Mouse (Mus musculus) stomach, embryonic 16.5 days (tissue): Measurements from ENCODE around the gene Mpzl3. TPM values are rescaled to one million over a fixed set of nuclear protein-coding genes. Genes with fewer than 3 reads are reported as not detected.

ENCODE experiments used
- ATAC-seq: fragments of 200-750 bp; cut with Nextera tagmentation; 2 replicates; pipeline ENCODE4 v1.8.0; 2017; ENCODE audit warnings: moderate number of reproducible peaks, moderate TSS enrichment; ENCODE audit not compliant: insufficient read depth, low FRiP score
- H3K27ac ChIP-seq: fragments of 300-500 bp; sonication (generic); 2 replicates; pipeline ENCODE4 v1.5.1; 2014; ENCODE audit warnings: low read length
- H3K27me3 ChIP-seq: fragments of 300-500 bp; sonication (generic); 2 replicates; pipeline ENCODE4 v1.6.1; 2014; ENCODE audit warnings: low read length, control low read depth, mixed read lengths; ENCODE audit not compliant: control insufficient read depth, insufficient read depth
- H3K36me3 ChIP-seq: fragments of 300-500 bp; sonication (generic); 2 replicates; pipeline ENCODE4 v1.6.1; 2014; ENCODE audit warnings: low read length; ENCODE audit not compliant: control insufficient read depth, insufficient read depth
- H3K4me1 ChIP-seq: fragments of 300-500 bp; sonication (generic); 2 replicates; pipeline ENCODE4 v1.6.1; 2014; ENCODE audit warnings: low read length, control low read depth, mixed read lengths; ENCODE audit not compliant: control insufficient read depth, insufficient read depth
- H3K4me2 ChIP-seq: fragments of 300-500 bp; sonication (generic); 2 replicates; pipeline ENCODE4 v1.6.1; 2014; ENCODE audit warnings: low read depth, low read length, mixed read lengths
- H3K4me3 ChIP-seq: fragments of 300-500 bp; sonication (generic); replicated peaks from 2 replicates; pipeline ENCODE4 v1.5.1; 2014; ENCODE audit warnings: mild to moderate bottlenecking, low read length
- H3K9ac ChIP-seq: fragments of 300-500 bp; sonication (generic); 2 replicates; pipeline ENCODE4 v1.6.1; 2014; ENCODE audit warnings: low read length
- H3K9me3 ChIP-seq: fragments of 300-500 bp; sonication (generic); replicated peaks from 2 replicates; pipeline ENCODE4 v1.6.1; 2016; ENCODE audit warnings: low read length, control low read depth; ENCODE audit not compliant: control insufficient read depth
- WGBS: fragments of 180-500 bp; shearing (Covaris S2); extraction: QIAGEN DNeasy Blood & Tissue Kit; methylation state at CpG from one replicate; pipeline ENCODE4 v1.1.7; 2014; 5-methylcytosine and 5-hydroxymethylcytosine counted together
- polyA plus RNA-seq: library from polyadenylated mRNA; unstranded; fragments of >200 nt; fragmentation: Nextera tagmentation; extraction: Ambion mirVana; gene quantifications from 2 replicates; pipeline ENCODE4 v1.2.1, GENCODE M21; 2015

Gene Mpzl3
- polyA plus RNA-seq, 1 experiment from 2014 or later: 15.7 TPM

DNA sequence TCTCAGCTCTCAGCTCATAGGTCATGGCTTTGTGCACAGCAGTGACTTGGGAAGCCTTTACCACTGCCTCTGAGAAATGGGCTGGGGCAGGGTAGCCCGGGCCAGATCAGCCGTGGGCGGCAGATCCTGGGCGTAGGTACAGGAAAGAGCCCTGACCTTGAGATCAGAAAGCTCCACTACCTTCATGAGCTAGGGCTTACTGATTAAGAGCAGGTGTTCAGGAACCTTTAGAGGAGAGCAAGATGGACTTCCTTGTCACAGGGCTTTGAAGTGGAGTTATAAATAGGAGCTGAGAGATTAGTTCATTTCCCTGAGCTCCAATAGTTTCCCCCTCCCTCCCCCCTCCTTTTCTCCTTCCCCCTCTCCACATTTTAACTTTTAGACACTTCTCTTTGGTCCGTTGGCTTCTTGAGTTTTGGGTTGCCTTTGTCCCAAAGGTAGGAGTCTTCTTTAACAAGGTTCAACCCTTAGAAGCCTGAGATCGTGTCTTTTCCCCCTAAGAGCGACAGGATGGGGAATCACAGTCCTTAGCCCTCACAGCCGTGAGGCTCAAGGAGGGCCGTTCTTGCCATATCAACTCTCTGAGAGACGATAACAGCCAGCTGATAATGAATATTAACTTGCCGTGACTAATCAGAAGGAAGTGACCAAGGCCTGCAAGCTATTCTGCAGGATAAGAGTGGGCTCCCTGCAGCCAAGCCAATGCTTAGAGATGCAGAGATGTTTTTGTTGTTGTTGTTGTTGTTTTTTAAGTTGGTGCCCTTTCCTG, 48.4 kb downstream of the Mpzl3 start:
- H3K36me3 ChIP-seq: no peaks in the 10 kb centered on the region
- H3K27ac ChIP-seq: peak overlapping the region; percentile 64
- H3K27me3 ChIP-seq: no peaks in the 10 kb centered on the region
- ATAC-seq: peak; percentile 85; the same call in 1 of the 2 replicates
- no peak overlapping the region for H3K9ac ChIP-seq
- H3K4me3 ChIP-seq: no peak overlapping the region
- H3K9me3 ChIP-seq: no peaks in the 10 kb centered on the region
- no peaks in the 10 kb centered on the region for H3K4me1 ChIP-seq
- peak overlapping the region; percentile 9; the same call in 1 of the 2 replicates for H3K4me2 ChIP-seq
- 49% methylated on average over 11 of the region's 11 CpGs for WGBS

DNA sequence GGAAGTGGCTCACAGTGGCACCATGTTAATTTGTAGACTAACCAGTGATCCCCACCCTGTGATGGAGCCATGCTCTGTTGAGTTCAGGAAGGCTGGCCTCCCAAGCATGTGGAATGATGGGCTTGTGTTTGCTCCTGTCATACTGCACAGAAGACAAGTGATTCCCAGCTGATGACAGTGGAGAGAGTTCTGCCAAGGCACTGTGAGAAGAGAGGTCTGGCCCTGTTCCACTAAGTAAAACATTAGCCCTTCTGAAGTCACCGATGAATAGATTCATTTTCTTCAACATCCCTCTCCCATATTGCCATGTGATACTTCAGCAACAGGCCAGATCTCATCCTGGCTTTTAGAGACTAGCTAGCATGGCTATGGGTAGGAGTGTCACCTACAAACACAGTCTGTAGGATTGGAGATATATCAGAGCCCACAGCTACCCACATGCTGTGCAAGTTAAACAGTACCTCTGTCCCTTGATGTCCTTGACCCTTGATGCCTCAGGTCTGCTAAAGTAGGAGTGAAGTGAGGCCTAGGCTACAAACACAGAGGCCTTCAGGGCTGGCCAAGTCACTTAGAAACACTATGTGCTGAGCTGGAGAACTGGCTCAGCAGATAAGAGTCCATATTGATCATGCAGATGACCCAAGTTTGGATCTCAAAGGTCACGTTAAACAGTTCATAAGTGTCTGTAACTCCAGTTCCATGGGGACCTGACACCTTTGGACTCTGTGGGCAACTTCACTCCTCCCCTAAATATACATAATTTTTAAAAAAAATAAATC, 50.8 kb downstream of the Mpzl3 start:
- no peaks in the 10 kb centered on the region for H3K4me1 ChIP-seq
- no peaks in the 10 kb centered on the region for H3K9me3 ChIP-seq
- no peak overlapping the region for H3K4me3 ChIP-seq
- H3K9ac ChIP-seq: no peak overlapping the region
- no peak overlapping the region for H3K4me2 ChIP-seq
- no peak overlapping the region for H3K27ac ChIP-seq
- 74% methylated on average over 2 of the region's 2 CpGs for whole genome bisulfite sequencing
- no peaks in the 10 kb centered on the region for H3K27me3 ChIP-seq
- ATAC-seq: no peak
- H3K36me3 ChIP-seq: no peaks in the 10 kb centered on the region

DNA sequence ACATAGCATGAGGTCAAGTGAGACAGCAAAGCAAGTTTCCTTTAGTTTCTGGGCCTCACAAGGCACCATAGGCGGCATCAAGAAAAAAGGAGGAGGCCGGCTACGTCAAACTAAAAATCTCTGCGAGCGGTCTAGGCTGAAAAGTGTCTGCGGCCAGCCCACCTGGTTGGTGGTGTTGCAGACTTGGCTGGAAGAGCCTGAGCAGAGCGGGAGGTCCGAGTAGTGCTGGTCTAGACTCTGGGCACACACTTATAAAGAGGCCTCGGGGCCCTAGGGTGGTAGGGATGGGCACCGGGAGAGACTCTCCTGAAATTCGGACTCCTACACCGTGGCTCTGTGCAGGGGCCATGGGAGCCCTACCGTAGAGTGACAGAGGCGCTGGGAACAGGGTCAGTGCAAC, 60.7 kb downstream of the Mpzl3 start:
- Histone ChIP-seq H3K27ac (no peak overlapping the region), H3K27me3 (no peaks in the 10 kb centered on the region; the same call in 1 of the 2 replicates), H3K4me2 (peak overlapping the region; percentile 62), H3K36me3 (no peaks in the 10 kb centered on the region), H3K4me1 (peaks cover 12% of the 10 kb centered on the region), H3K4me3 (peak overlapping the region; percentile 48), H3K9ac (peak overlapping the region; percentile 67), H3K9me3 (no peaks in the 10 kb centered on the region)
- peak; percentile 66; the same call in 1 of the 2 replicates for ATAC-seq
- WGBS: 3% methylated on average over 14 of the region's 14 CpGs

DNA sequence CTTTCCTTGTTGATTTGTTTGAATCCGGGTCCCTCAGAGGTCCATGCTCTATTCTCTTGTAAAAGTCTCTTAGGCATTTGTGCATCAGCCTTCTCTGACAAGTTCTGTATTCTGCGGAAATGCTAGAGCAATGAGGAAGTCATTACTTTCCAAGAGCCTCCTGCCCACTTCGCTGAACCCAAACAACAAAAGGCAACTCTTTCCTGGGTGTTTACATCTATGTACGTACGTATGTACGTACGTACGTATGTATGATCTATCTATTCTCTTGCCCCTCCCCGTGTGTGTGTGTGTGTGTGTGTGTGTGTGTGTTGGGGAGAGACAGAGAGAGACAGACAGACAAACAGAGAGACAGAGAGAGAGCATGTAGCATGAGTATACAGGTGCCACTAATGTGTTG, 61.8 kb downstream of the Mpzl3 start:
- 48% methylated on average over 9 of the region's 9 CpGs for WGBS
- no peak for ATAC-seq
- no peaks in the 10 kb centered on the region; the same call in 1 of the 2 replicates for H3K27me3 ChIP-seq
- H3K4me1 ChIP-seq: peaks cover 12% of the 10 kb centered on the region
- no peak overlapping the region for H3K4me3 ChIP-seq
- H3K9ac ChIP-seq: no peak overlapping the region
- no peak overlapping the region for H3K27ac ChIP-seq
- H3K36me3 ChIP-seq: no peaks in the 10 kb centered on the region
- no peak overlapping the region for H3K4me2 ChIP-seq
- H3K9me3 ChIP-seq: no peaks in the 10 kb centered on the region

DNA sequence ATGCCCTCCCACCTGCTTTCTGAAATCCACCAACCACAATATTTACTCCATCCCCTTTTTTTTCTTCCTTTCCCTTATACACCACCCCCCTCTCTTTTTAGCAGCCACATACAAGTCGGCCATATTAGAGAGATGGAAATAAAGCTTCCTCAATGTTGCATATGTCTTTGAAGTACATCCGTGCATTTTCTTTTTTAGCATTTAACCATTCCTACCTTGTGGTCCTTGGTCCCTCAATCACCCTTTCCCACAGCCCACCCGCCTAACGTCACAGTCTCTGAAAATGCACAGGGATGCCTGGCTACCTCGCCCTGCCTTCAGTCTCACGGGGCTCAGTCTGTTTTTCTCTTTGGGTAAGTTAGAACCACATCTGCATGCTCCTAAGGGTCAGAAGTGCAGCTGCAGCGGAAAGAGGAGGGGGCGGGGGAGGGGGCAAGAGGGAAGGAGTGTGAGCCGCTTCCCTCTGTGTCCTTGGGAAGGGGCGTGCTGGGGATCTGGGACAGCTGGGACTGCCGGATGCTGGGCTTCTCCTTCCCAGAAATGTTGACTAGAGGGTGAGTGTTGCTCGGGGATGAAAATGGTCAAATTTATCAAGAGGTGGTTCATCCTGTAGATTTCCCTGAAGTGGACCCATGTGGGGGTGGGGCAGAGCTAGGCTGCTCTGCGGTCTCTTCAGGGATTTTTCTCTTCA, 62.9 kb downstream of the Mpzl3 start, which contains the start of gene Scn2b:
Scn2b (plus strand) TSS at position 42 of the 691 bp plus-strand sequence.
- H3K9me3 ChIP-seq: no peaks in the 10 kb centered on the region
- peak within 1 kb of the TSS; percentile 75 for H3K9ac ChIP-seq
- peak within 1 kb of the TSS; percentile 61 for H3K4me2 ChIP-seq
- H3K4me3 ChIP-seq: peak within 1 kb of the TSS; percentile 60
- H3K27me3 ChIP-seq: no peaks in the 10 kb centered on the region; the same call in 1 of the 2 replicates
- ATAC-seq: no peak
- no peaks in the 10 kb centered on the region for H3K36me3 ChIP-seq
- peak within 1 kb of the TSS; percentile 58 for H3K27ac ChIP-seq
- H3K4me1 ChIP-seq: peaks cover 15% of the 10 kb centered on the region
- WGBS: 2% methylated on average over 13 of the region's 13 CpGs

DNA sequence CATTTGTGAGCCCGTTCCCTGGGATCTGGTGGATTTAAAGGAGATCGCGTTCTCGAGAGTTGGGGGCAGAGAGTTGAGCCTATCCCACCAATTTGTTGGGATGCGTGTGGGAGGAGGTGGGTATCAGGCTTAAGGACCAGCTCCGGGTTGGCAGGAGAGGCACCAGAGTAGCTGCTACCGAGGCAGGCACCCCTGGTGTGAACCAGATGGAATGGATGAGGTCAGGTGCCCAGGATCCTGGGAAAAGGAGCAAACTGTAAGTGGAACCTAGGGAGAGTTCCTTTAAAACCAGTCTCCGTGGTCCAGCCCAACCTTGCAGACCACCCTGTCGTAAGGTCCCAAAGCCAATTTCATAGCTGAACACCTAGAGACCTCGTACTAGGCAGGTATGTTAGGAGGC, 63.6 kb downstream of the Mpzl3 start:
- no peak overlapping the region for H3K27ac ChIP-seq
- H3K4me2 ChIP-seq: peak overlapping the region; percentile 61
- H3K4me1 ChIP-seq: peaks cover 15% of the 10 kb centered on the region
- 21% methylated on average over 10 of the region's 10 CpGs for WGBS
- H3K9ac ChIP-seq: peak overlapping the region; percentile 75
- no peaks in the 10 kb centered on the region; the same call in 1 of the 2 replicates for H3K27me3 ChIP-seq
- H3K4me3 ChIP-seq: peak overlapping the region; percentile 60
- ATAC-seq: no peak
- H3K36me3 ChIP-seq: no peaks in the 10 kb centered on the region
- no peaks in the 10 kb centered on the region for H3K9me3 ChIP-seq

DNA sequence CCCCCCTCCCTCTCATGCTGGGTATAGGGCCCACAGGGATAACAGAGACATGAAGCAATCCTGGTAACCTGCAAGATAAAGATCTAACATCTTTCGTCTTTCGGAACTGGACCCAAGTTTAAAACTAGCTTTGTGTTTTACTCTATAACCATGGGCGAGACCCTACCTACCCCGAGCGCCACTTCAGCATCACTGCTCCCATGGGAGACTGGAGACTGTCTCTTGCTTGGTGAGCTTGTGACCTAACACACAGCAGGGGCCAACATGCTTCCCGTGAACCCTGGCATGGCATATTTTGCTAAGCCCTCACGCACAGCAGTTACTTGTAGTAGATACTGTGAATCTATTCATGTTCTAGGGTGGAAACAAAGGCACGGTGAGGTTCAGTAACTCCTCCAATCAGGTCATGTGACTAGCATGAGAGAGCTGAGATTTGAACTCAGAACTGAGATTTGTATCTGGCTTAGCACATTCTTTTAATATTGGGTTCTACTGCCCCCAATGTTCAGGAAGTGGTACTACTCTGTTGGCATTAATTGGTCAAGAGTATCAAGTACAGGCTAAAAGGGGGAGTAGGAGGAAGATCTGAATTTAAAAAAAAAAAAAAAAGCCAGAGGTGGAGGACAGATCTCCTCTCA, 64.4 kb downstream of the Mpzl3 start:
- H3K9ac ChIP-seq: no peak overlapping the region
- WGBS: 91% methylated on average over 8 of the region's 8 CpGs

DNA sequence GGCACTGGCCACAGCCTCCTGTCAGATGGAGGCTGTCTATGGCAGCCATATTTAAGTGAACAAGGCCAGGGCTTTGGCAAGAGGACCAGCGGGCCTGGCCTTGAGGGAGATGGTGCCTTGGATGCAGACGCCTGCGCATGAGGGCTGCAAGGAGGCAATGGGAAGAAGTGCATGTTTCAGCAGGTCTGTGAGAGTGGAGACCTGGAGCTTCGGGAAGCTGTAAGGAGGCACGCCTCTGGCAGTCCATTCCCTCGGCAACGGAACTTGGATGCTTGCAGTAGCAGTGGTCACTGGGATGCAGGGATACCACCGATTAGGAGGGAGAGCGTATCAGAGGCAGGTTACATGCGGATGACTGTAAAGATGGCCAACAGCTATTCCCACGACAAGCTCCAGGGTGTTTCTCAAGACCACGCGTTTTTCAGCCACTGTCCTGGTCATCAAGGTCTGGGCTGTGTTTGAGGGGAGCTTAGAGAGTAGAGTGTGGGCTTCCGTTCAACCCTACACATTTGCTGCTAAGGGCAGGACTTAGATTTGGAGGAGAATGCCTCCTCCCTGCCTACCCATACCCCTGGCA, 65.1 kb downstream of the Mpzl3 start:
- no peaks in the 10 kb centered on the region for H3K9me3 ChIP-seq
- H3K4me2 ChIP-seq: no peak overlapping the region
- ATAC-seq: no peak
- H3K4me1 ChIP-seq: peaks cover 15% of the 10 kb centered on the region
- no peaks in the 10 kb centered on the region; the same call in 1 of the 2 replicates for H3K27me3 ChIP-seq
- H3K4me3 ChIP-seq: no peak overlapping the region
- H3K27ac ChIP-seq: no peak overlapping the region
- no peak overlapping the region for H3K9ac ChIP-seq
- H3K36me3 ChIP-seq: no peaks in the 10 kb centered on the region
- WGBS: 87% methylated on average over 14 of the region's 14 CpGs

More for the DNA sequence above, 64.4 kb downstream of the Mpzl3 start:
- H3K4me3 ChIP-seq: no peak overlapping the region
- H3K4me1 ChIP-seq: peaks cover 15% of the 10 kb centered on the region
- no peak for ATAC-seq
- no peaks in the 10 kb centered on the region for H3K9me3 ChIP-seq
- no peaks in the 10 kb centered on the region; the same call in 1 of the 2 replicates for H3K27me3 ChIP-seq
- H3K4me2 ChIP-seq: no peak overlapping the region
- H3K36me3 ChIP-seq: no peaks in the 10 kb centered on the region
- no peak overlapping the region for H3K27ac ChIP-seq
